In the genomic region with DNA sequence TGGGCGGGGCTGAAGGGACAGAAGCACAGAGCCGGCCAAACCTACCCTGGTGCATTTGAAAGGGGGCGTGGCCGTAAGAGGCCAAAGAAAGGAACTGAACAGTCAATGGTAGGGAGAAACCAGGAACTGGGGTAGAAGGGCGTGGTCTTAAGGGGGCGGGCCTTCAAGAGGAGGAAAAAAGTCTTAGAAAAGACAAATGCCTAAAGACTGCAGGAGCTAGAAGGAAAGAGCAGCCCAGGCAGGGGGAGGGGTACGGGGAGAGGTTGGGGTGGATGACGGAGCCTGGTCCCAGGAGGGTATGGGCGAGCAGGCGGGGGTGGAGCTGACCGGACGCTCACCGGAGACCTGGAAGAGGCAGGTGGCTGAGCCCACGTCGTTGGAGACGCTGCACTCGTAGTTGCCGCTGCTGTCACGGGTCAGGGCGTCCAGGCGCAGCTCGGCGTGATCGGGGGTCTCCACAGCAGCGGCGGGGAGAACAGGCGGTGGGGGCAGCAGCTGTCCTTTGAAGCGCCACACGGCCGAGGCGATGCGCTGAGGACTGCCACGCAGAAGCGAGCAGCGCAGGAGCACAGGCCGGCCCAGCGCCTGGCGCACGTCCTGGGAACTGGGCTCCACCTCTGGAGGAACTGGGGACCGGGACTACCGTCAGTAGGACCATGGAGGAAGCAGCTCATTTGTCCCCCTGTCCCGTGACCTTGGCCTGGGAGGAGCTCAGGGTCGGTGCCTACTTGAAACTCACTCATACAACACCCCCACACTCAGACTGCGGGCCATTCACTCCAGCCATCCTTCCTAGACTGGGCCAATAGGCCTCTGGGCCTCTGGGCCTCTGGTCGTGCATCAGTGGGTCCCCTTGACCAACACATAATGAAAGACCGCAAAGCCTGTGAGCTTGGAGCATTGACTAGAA, we compare ENCODE assay signal across 8 mouse cellular contexts.
DNase-seq lines count a peak whose midpoint lies in the region; ATAC-seq and TF ChIP-seq lines count a peak whose summit lies in the region.

No protein-coding gene starts in this region.

- peak overlapping the region; percentile 53 for H3K4me2 ChIP-seq in forebrain, postnatal 0 days (ENCODE audit: low read depth)
- H3K4me2 ChIP-seq in hindbrain, postnatal 0 days (ENCODE audit: low read depth, low read length), result peak overlapping the region; percentile 57
- peak overlapping the region; percentile 89 for H3K4me2 ChIP-seq in liver, embryonic 13.5 days

- peak; percentile 18; the same call in 1 of the 2 replicates for ATAC-seq in forebrain, postnatal 0 days
- peak; percentile 48 for ATAC-seq in hindbrain, postnatal 0 days
- ATAC-seq in liver, embryonic 13.5 days (ENCODE audit: low read depth), result peak; percentile 87

- H3K27me3 ChIP-seq in forebrain, postnatal 0 days (ENCODE audit: insufficient read depth, low read length), result no peaks in the 10 kb centered on the region
- no peaks in the 10 kb centered on the region for H3K27me3 ChIP-seq in hindbrain, postnatal 0 days (ENCODE audit: insufficient read depth, low read length)
- H3K27me3 ChIP-seq in liver, embryonic 13.5 days, result peaks cover 3% of the 10 kb centered on the region; the same call in 1 of the 2 replicates

- no peaks in the 10 kb centered on the region for H3K4me1 ChIP-seq in forebrain, postnatal 0 days (ENCODE audit: insufficient read depth)
- H3K4me1 ChIP-seq in hindbrain, postnatal 0 days (ENCODE audit: insufficient read depth, low read length), result peaks cover 11% of the 10 kb centered on the region; the same call in 1 of the 2 replicates
- H3K4me1 ChIP-seq in liver, embryonic 13.5 days (replicated peaks), result peaks cover 24% of the 10 kb centered on the region

- peak overlapping the region; percentile 27 for H3K4me3 ChIP-seq in forebrain, postnatal 0 days (ENCODE audit: low read depth, low read length)
- H3K4me3 ChIP-seq in hindbrain, postnatal 0 days (ENCODE audit: low read length), result peak overlapping the region; percentile 29
- peak overlapping the region; percentile 65 for H3K4me3 ChIP-seq in liver, embryonic 13.5 days (replicated peaks)

- TF ChIP-seq CTCF in forebrain, postnatal 0 days (IDR thresholded peaks at IDR 0.05; ENCODE audit: low read depth), result no peak
- TF ChIP-seq CTCF in hindbrain, postnatal 0 days (IDR thresholded peaks at IDR 0.05; ENCODE audit: low read depth), result no peak

- WGBS in forebrain, postnatal 0 days, result 14% methylated on average over 46 of the region's 46 CpGs
- WGBS in hindbrain, postnatal 0 days, result 14% methylated on average over 45 of the region's 46 CpGs
- WGBS in liver, embryonic 13.5 days (ENCODE audit: insufficient replicate concordance), result 7% methylated on average over 46 of the region's 46 CpGs

- H3K9me3 ChIP-seq in forebrain, postnatal 0 days (ENCODE audit: low read length), result no peaks in the 10 kb centered on the region
- no peaks in the 10 kb centered on the region for H3K9me3 ChIP-seq in hindbrain, postnatal 0 days (ENCODE audit: low read length)
- H3K9me3 ChIP-seq in liver, embryonic 13.5 days (replicated peaks), result no peaks in the 10 kb centered on the region

- no peaks in the 10 kb centered on the region for H3K36me3 ChIP-seq in forebrain, postnatal 0 days (ENCODE audit: insufficient read depth)
- H3K36me3 ChIP-seq in hindbrain, postnatal 0 days (ENCODE audit: insufficient read depth, low read length), result peaks cover 3% of the 10 kb centered on the region; the same call in 1 of the 2 replicates
- no peaks in the 10 kb centered on the region for H3K36me3 ChIP-seq in liver, embryonic 13.5 days

- H3K27ac ChIP-seq in forebrain, postnatal 0 days (ENCODE audit: low read depth, low read length), result no peak overlapping the region
- H3K27ac ChIP-seq in hindbrain, postnatal 0 days, result no peak overlapping the region
- H3K27ac ChIP-seq in liver, embryonic 13.5 days, result peak overlapping the region; percentile 43; the same call in 1 of the 2 replicates

- DNase-seq in B cell, adult 2 months, result peak; percentile 81 to 88
- DNase-seq in adrenal gland, postnatal 14 days, result peak; percentile 74
- DNase-seq in forebrain, postnatal 0 days, result no peak
- DNase-seq in hindbrain, postnatal 0 days (ENCODE audit: low spot score), result peak; percentile 41
- DNase-seq in liver, embryonic 13.5 days, result peak; percentile 70
- DNase-seq in naive thymus-derived CD4-positive, alpha-beta T cell, adult 2 months (ENCODE audit: low read depth), result peak; percentile 77
- DNase-seq in thymus, postnatal 14 days, result peak; percentile 71
- DNase-seq in frontal cortex, adult 2 months (ENCODE audit: extremely low spot score in 1 of 2, low spot score in 1 of 2), result no peak

- H3K9ac ChIP-seq in forebrain, postnatal 0 days, result peak overlapping the region; percentile 22; the same call in 1 of the 2 replicates
- H3K9ac ChIP-seq in hindbrain, postnatal 0 days (replicated peaks; ENCODE audit: low read length), result peak overlapping the region; percentile 33; the same call in 1 of the 2 replicates
- H3K9ac ChIP-seq in liver, embryonic 13.5 days, result peak overlapping the region; percentile 70

Comparison
In these comparisons a context has a peak if more than half of its experiments do, and no peak if none do; other contexts are left out.
1. DNase-seq: peak in B cell, adult 2 months (2 of 2), adrenal gland, postnatal 14 days (single experiment), hindbrain, postnatal 0 days (single experiment), liver, embryonic 13.5 days (single experiment), naive thymus-derived CD4-positive, alpha-beta T cell, adult 2 months (single experiment) and thymus, postnatal 14 days (single experiment); none in forebrain, postnatal 0 days (single experiment) and frontal cortex, adult 2 months (0 of 2).
2. ATAC-seq: peak in every context shown above with its lines; median percentile 87 in liver, embryonic 13.5 days; 48 in hindbrain, postnatal 0 days; 18 in forebrain, postnatal 0 days.
3. Peak in every context shown above with its lines, with median percentiles within 50 percentile points of each other: H3K4me2 ChIP-seq, H3K4me3 ChIP-seq and H3K9ac ChIP-seq.